In genomic region chr12:91685674-91686290, GRCm38 (mm10) we compare ENCODE assay signal across 8 mouse cellular contexts.
DNase-seq lines count a peak whose midpoint lies in the region; ATAC-seq and TF ChIP-seq lines count a peak whose summit lies in the region.

No protein-coding gene starts in this region.

- TF ChIP-seq CTCF in layer of hippocampus, adult 2 months (conservative IDR thresholded peaks at IDR 0.05): no peak

- H3K27ac ChIP-seq in hindbrain, embryonic 12.5 days: peak overlapping the region; percentile 78
- H3K27ac ChIP-seq in layer of hippocampus, adult 2 months: no peak overlapping the region

- H3K4me2 ChIP-seq in hindbrain, embryonic 12.5 days (replicated peaks): peak overlapping the region; percentile 50

- H3K9ac ChIP-seq in hindbrain, embryonic 12.5 days: no peak overlapping the region

- no peaks in the 10 kb centered on the region for H3K36me3 ChIP-seq in hindbrain, embryonic 12.5 days

- ATAC-seq in hindbrain, embryonic 12.5 days (ENCODE audit: low FRiP score): peak; percentile 21; the same call in 1 of the 2 replicates

- no peaks in the 10 kb centered on the region for H3K27me3 ChIP-seq in hindbrain, embryonic 12.5 days

- H3K4me3 ChIP-seq in hindbrain, embryonic 12.5 days: peak overlapping the region; percentile 11; the same call in 1 of the 2 replicates
- no peak overlapping the region for H3K4me3 ChIP-seq in layer of hippocampus, adult 2 months

- WGBS in hindbrain, embryonic 12.5 days: 12% methylated on average over 13 of the region's 13 CpGs

- DNase-seq in urinary bladder, postnatal 14 days (ENCODE audit: low spot score): peak; percentile 71
- no peak for DNase-seq in urinary bladder, postnatal 25 days (ENCODE audit: low spot score)
- peak; percentile 50 for DNase-seq in lung, postnatal 25 days (ENCODE audit: low spot score)
- DNase-seq in cerebellum, postnatal 10 days: no peak
- no peak for DNase-seq in cerebellum, postnatal 4 days (ENCODE audit: low spot score in 2 of 2)
- DNase-seq in layer of hippocampus, adult 2 months (ENCODE audit: low spot score in 2 of 2): no peak
- DNase-seq in right cerebral cortex, postnatal 36 days (ENCODE audit: low spot score in 2 of 2): no peak

- H3K4me1 ChIP-seq in hindbrain, embryonic 12.5 days: peaks cover 34% of the 10 kb centered on the region

- H3K9me3 ChIP-seq in hindbrain, embryonic 12.5 days (replicated peaks): no peaks in the 10 kb centered on the region

Comparison
In these comparisons a context has a peak if more than half of its experiments do, and no peak if none do; other contexts are left out.
1. DNase-seq: peak in urinary bladder, postnatal 14 days (single experiment) and lung, postnatal 25 days (single experiment); none in urinary bladder, postnatal 25 days (single experiment), cerebellum, postnatal 10 days (0 of 2), cerebellum, postnatal 4 days (0 of 2), layer of hippocampus, adult 2 months (0 of 2) and right cerebral cortex, postnatal 36 days (0 of 2).